Mouse (Mus musculus): ENCODE results near the gene Crtap. TPM values are rescaled to one million over a fixed set of nuclear protein-coding genes. Genes with fewer than 3 reads are reported as not detected.
"Not testable (repeated sequence)": the region's sequence is repeated elsewhere in the genome, so short reads cannot be mapped to it uniquely, and the experiment has no call there.

The Crtap gene
- polyA plus RNA-seq, 1 experiment from 2014 or later, result 31.5 TPM

DNA sequence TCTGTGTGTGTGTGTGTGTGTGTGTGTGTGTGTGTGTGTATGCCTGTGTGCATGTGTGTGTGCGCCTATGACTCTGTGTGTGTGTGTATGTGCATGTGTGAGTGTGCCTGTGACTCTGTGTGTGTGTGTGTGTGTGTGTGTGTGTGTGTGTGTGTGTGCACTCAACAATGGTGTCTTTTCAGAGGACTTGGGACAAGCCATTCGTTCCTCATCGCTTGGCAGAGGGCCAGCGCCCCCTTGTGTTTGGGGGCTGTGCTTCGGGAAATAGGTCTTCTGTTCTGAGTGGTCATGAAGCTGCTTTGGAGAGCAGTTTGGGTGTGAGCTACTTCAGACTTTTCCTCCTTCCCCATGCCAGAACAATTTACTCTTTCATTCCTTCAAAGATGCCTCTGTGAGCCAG, 18.8 kb downstream of the Crtap start:
- ATAC-seq; H3K27me3 ChIP-seq (replicated peaks; ENCODE audit: control insufficient read depth, insufficient read depth, low read length); H3K27ac ChIP-seq (ENCODE audit: low read depth, low read length); H3K36me3 ChIP-seq (ENCODE audit: control insufficient read depth, insufficient read depth, low read length); H3K9ac ChIP-seq (ENCODE audit: low read depth, low read length); H3K4me3 ChIP-seq (ENCODE audit: low read length); H3K4me2 ChIP-seq (ENCODE audit: low read length); H3K9me3 ChIP-seq (ENCODE audit: control insufficient read depth, low read length); H3K4me1 ChIP-seq (ENCODE audit: control insufficient read depth, insufficient read depth, low read depth, low read length): not testable (repeated sequence)
- 27% methylated on average over 5 of the region's 5 CpGs for WGBS

DNA sequence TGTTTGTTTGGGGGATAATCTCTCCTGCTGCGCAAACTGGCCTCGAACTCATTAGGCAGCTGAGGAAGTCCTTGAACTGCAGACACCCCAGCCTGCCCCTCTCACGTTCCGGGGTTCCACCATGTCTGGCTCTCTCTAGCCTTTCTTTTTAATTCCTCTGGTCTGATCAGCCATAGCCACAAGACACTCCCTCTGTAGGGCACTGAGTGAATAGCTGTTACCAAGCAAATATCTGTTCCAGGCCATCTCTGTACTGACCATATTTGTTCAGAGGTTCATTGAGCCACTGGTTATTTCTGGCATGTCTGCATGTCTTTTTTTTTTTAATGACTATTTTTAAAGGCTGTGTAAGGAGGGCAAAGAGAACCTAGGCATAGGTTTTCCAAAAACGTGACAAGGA, 21.1 kb downstream of the Crtap start:
- WGBS, result 65% methylated on average over 5 of the region's 5 CpGs
- H3K9me3 ChIP-seq (ENCODE audit: control insufficient read depth, low read length); H3K36me3 ChIP-seq (ENCODE audit: control insufficient read depth, insufficient read depth, low read length); H3K27ac ChIP-seq (ENCODE audit: low read depth, low read length); H3K4me1 ChIP-seq (ENCODE audit: control insufficient read depth, insufficient read depth, low read depth, low read length); H3K27me3 ChIP-seq (replicated peaks; ENCODE audit: control insufficient read depth, insufficient read depth, low read length); H3K4me3 ChIP-seq (ENCODE audit: low read length); H3K9ac ChIP-seq (ENCODE audit: low read depth, low read length); H3K4me2 ChIP-seq (ENCODE audit: low read length); ATAC-seq: not testable (repeated sequence)

DNA sequence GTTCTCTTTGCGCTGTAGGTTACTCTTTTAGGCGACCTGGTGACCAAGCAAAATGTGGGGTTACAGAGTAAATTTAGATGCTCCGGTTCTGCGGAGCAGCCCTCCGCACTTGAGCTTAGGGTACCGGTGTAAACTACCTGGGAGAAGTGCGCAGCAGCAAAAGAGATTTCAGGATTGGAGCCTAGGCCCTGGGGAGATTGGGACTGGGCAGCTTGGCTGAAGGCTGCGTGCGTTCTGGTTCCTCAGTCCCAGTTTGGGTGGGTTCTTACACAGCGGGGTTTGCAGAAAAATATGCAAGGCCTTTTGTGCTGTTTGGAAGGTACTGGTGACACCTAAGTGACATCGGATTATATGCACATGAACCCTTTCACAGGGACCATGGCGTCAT, 22.0 kb downstream of the Crtap start:
- Histone ChIP-seq H3K4me2 (ENCODE audit: low read length) (peak overlapping the region; percentile 96), H3K4me3 (ENCODE audit: low read length) (peak overlapping the region; percentile 60), H3K9ac (ENCODE audit: low read depth, low read length) (peak overlapping the region; percentile 80), H3K27ac (ENCODE audit: low read depth, low read length) (peak overlapping the region; percentile 64), H3K36me3 (ENCODE audit: control insufficient read depth, insufficient read depth, low read length) (no peaks in the 10 kb centered on the region), H3K9me3 (ENCODE audit: control insufficient read depth, low read length) (no peaks in the 10 kb centered on the region), H3K4me1 (ENCODE audit: control insufficient read depth, insufficient read depth, low read depth, low read length) (peaks cover 4% of the 10 kb centered on the region), H3K27me3 (replicated peaks; ENCODE audit: control insufficient read depth, insufficient read depth, low read length) (no peaks in the 10 kb centered on the region)
- ATAC-seq, result no peak; the same call in 1 of the 2 replicates
- WGBS, result 12% methylated on average over 12 of the region's 12 CpGs

DNA sequence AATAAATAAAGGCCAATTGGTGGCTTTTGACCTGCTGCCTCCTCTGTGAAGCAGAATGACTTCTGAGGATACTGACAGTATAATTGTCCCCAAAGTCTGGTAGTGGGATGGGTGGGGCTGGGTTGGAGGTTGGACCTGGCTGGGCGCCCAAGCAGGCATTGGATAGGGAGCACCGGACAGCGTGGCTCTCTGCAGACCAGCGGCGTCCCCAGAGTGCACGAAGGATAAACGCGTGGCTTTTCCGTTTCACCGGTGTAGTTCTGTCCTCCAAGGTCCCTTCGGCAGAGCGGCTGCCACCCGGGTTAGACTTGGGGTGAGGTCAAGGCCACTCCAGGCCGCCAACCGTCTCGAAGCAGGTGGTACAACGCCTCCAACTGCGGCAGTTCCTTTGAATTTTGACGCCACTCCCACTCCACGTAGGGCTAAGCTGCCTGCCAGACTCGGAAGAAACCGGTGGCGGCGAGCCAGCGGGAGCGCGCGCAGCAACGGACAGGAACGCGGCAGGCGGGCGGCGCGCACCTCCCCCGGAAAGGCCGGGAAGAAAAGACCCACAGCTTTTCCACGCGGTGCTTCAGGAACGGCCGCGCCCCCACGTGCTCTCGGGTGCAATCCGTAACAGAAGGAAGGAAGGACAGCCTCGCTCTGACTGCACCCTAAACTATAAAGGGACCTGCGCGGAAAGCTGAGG, 22.5 kb downstream of the Crtap start:
- H3K27ac ChIP-seq (ENCODE audit: low read depth, low read length), result peak overlapping the region; percentile 64

DNA sequence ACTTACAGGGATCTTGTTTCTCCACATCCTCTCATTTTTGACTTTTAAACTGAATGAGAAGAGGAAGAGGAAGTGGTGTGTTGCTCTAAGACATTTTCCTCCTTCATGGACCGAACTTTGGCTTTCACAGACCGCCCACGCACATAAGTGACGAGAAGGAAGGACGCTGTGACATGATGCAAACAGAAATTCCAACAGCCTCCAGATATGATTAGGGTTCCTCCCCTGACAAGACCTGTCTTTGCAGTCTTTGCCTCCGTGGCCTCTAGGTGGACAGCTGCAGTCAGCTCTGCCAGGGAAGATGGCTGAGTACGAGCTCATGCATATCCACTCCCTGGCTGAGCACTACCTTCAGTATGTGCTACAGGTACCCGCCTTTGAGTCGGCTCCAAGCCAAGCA, 60.6 kb downstream of the Crtap start, which contains the start of gene Bcl2a1c:
Gene Bcl2a1c (plus strand): TSS at position 281 of the 400 bp plus-strand sequence.
- 81% methylated on average over 9 of the region's 9 CpGs for WGBS
- ATAC-seq; H3K9ac ChIP-seq (ENCODE audit: low read depth, low read length): not testable (repeated sequence)

More for the DNA sequence above, 22.5 kb downstream of the Crtap start:
- Histone ChIP-seq H3K9ac (ENCODE audit: low read depth, low read length) (peak overlapping the region; percentile 80), H3K4me3 (ENCODE audit: low read length) (peak overlapping the region; percentile 60), H3K4me1 (ENCODE audit: control insufficient read depth, insufficient read depth, low read depth, low read length) (peaks cover 4% of the 10 kb centered on the region), H3K9me3 (ENCODE audit: control insufficient read depth, low read length) (no peaks in the 10 kb centered on the region), H3K36me3 (ENCODE audit: control insufficient read depth, insufficient read depth, low read length) (no peaks in the 10 kb centered on the region), H3K27me3 (replicated peaks; ENCODE audit: control insufficient read depth, insufficient read depth, low read length) (no peaks in the 10 kb centered on the region), H3K4me2 (ENCODE audit: low read length) (peak overlapping the region; percentile 96)
- WGBS, result under 1% methylated on average over 48 of the region's 48 CpGs
- peak; percentile 91 for ATAC-seq

DNA sequence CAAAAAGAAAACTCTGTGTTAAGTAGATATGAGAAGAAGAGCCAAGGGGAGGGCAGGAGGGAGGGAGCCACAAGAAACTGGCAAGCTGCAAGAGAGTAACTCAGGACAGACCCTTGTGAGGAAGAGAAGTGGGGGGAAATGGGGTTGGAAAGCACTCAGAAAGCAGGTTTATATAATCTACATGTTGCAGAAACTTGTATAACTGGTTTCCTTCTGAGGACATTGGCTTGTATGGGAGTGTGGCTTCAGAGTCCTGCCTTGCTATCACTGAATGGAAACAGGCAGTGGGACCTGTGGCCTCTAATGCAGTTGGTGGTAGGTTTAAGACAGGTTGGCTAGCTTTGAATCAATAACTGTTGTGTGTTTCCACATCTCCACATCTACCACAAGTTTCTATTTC, 62.1 kb downstream of the Crtap start:
- H3K27me3 ChIP-seq (replicated peaks; ENCODE audit: control insufficient read depth, insufficient read depth, low read length); H3K27ac ChIP-seq (ENCODE audit: low read depth, low read length); H3K9ac ChIP-seq (ENCODE audit: low read depth, low read length); H3K4me2 ChIP-seq (ENCODE audit: low read length); H3K9me3 ChIP-seq (ENCODE audit: control insufficient read depth, low read length); ATAC-seq; H3K4me3 ChIP-seq (ENCODE audit: low read length); H3K36me3 ChIP-seq (ENCODE audit: control insufficient read depth, insufficient read depth, low read length); H3K4me1 ChIP-seq (ENCODE audit: control insufficient read depth, insufficient read depth, low read depth, low read length): not testable (repeated sequence)

More for the DNA sequence above, 60.6 kb downstream of the Crtap start, which contains the start of gene Bcl2a1c:
- H3K4me3 ChIP-seq (ENCODE audit: low read length); H3K27ac ChIP-seq (ENCODE audit: low read depth, low read length); H3K36me3 ChIP-seq (ENCODE audit: control insufficient read depth, insufficient read depth, low read length); H3K4me2 ChIP-seq (ENCODE audit: low read length); H3K27me3 ChIP-seq (replicated peaks; ENCODE audit: control insufficient read depth, insufficient read depth, low read length); H3K4me1 ChIP-seq (ENCODE audit: control insufficient read depth, insufficient read depth, low read depth, low read length); H3K9me3 ChIP-seq (ENCODE audit: control insufficient read depth, low read length): not testable (repeated sequence)

DNA sequence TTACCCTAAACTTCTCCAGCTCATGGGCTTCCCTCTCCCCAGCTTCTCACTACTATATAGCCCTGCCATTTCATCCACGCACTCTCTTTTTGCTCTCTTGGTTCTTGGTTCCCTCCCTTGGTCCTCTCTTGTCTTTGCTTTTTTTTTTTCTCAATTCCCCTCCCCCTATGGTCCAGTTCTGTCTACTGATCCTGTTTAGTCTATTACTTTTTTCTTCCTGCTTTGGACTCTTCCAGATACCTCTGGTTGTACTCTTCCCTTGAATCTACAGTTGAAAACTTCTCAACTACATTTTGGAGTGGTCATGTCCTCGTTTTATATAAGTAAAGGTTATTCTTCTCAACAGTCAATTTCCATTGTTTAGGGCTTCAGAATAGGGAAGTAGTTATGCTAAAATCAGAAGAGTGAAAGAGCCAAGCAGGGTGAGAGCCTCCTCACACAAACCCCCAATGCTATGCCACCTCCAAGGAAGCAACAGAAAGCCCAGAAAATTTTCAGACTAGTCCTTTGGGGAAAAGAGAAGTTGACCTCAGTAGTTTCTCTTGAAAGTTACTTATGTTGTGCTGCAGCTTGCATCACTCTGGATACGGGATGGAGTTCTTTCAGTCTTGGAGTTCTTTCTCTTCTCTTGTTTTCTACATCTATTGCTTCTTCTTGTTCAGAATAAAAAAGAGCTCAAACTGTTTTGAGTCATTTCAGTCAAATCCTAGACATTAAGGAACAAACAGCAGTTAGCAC, 64.3 kb downstream of the Crtap start:
- H3K9ac ChIP-seq (ENCODE audit: low read depth, low read length), result no peak overlapping the region
- no peak overlapping the region for H3K4me3 ChIP-seq (ENCODE audit: low read length)
- no peak overlapping the region for H3K4me2 ChIP-seq (ENCODE audit: low read length)
- 73% methylated on average over 3 of the region's 3 CpGs for WGBS
- no peaks in the 10 kb centered on the region for H3K27me3 ChIP-seq (replicated peaks; ENCODE audit: control insufficient read depth, insufficient read depth, low read length)
- no peak for ATAC-seq
- H3K4me1 ChIP-seq (ENCODE audit: control insufficient read depth, insufficient read depth, low read depth, low read length), result no peaks in the 10 kb centered on the region
- H3K36me3 ChIP-seq (ENCODE audit: control insufficient read depth, insufficient read depth, low read length), result no peaks in the 10 kb centered on the region
- H3K9me3 ChIP-seq (ENCODE audit: control insufficient read depth, low read length), result no peaks in the 10 kb centered on the region
- no peak overlapping the region for H3K27ac ChIP-seq (ENCODE audit: low read depth, low read length)

Other genes with a start within 250 kb of the Crtap start
- not detected in 2 replicates for gene Bcl2a1c, start 60.5 kb downstream of the Crtap start, polyA plus RNA-seq (2015; fragmentation: Nextera tagmentation; extraction: Ambion mirVana)
- 37.5 and 40.1 TPM in 2 replicates for gene Glb1, start 10.4 kb upstream of the Crtap start, polyA plus RNA-seq (2015; fragmentation: Nextera tagmentation; extraction: Ambion mirVana)
- 10.5 and 10.6 TPM in 2 replicates for gene Tmppe, start 10.4 kb upstream of the Crtap start, polyA plus RNA-seq (2015; fragmentation: Nextera tagmentation; extraction: Ambion mirVana)
- gene Ccr4, start 114.2 kb upstream of the Crtap start, polyA plus RNA-seq (2015; fragmentation: Nextera tagmentation; extraction: Ambion mirVana), result not detected in 2 replicates
- not detected in 2 replicates for gene C130032M10Rik, start 125.0 kb upstream of the Crtap start, polyA plus RNA-seq (2015; fragmentation: Nextera tagmentation; extraction: Ambion mirVana)
- gene Trim71, start 173.7 kb upstream of the Crtap start, polyA plus RNA-seq (2015; fragmentation: Nextera tagmentation; extraction: Ambion mirVana), result 0.14 and 0.24 TPM in 2 replicates
- 52.1 and 57.1 TPM in 2 replicates for gene Cnot10, start 249.5 kb upstream of the Crtap start, polyA plus RNA-seq (2015; fragmentation: Nextera tagmentation; extraction: Ambion mirVana)